Mouse (Mus musculus): Measurements from ENCODE around the gene Gm20388. TPM values are rescaled to one million over a fixed set of nuclear protein-coding genes. Genes with fewer than 3 reads are reported as not detected.

Gm20388 gene
- polyA plus RNA-seq, 1 experiment = 49.7 TPM

GRCm38 (mm10) chr8:123838496-123838895 is 3927.9 kb downstream of the Gm20388 start:
- 62% methylated on average over 9 of the region's 9 CpGs for WGBS
- Histone ChIP-seq H3K4me1 (ENCODE audit: control insufficient read depth, insufficient read depth, low read length) (no peaks in the 10 kb centered on the region), H3K27me3 (replicated peaks; ENCODE audit: control insufficient read depth, insufficient read depth, low read length) (no peaks in the 10 kb centered on the region), H3K36me3 (ENCODE audit: control insufficient read depth, insufficient read depth, low read length) (no peaks in the 10 kb centered on the region), H3K27ac (ENCODE audit: insufficient read depth, low read depth, low read length) (no peak overlapping the region), H3K4me3 (ENCODE audit: insufficient read depth, low read depth, low read length) (no peak overlapping the region)
- no peak for TF ChIP-seq POLR2A (IDR thresholded peaks at IDR 0.05; ENCODE audit: low read depth, low read length)
- TF ChIP-seq CTCF (conservative IDR thresholded peaks at IDR 0.05; ENCODE audit: insufficient read depth, insufficient read length, low read depth, low read length) = no peak
- DNase-seq = no peak

- H3K4me3 ChIP-seq (ENCODE audit: insufficient read depth, low read depth, low read length) = no peak overlapping the region
Measured at GRCm38 (mm10) chr8:123840578-123841345, 3930.1 kb downstream of the Gm20388 start.

DNA sequence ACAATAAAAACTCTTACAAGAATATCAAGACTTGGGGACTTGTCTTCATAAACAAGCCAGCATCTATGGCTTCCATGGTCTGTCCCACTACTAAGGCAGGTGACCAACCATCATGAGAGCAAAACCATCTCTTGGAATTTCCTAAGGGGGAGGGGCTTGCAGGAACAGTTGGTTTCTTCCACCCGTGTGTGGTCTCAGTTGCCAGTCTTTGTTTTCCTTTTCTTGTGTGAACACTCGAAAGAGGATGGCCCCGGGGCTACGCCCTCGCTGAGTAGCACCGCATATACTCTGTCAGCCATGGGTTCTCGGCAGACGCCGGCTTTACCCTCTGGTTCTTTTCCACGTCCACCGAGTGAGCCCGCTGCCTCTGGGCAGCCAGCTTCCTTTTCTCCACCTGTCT is 3931.4 kb downstream of the Gm20388 start:
- H3K4me3 ChIP-seq (ENCODE audit: insufficient read depth, low read depth, low read length) = no peak overlapping the region
- TF ChIP-seq POLR2A (IDR thresholded peaks at IDR 0.05; ENCODE audit: low read depth, low read length) (no peak), CTCF (conservative IDR thresholded peaks at IDR 0.05; ENCODE audit: insufficient read depth, insufficient read length, low read depth, low read length) (no peak)
- H3K27ac ChIP-seq (ENCODE audit: insufficient read depth, low read depth, low read length) = no peak overlapping the region
- H3K27me3 ChIP-seq (replicated peaks; ENCODE audit: control insufficient read depth, insufficient read depth, low read length) = no peaks in the 10 kb centered on the region
- no peak for DNase-seq
- H3K36me3 ChIP-seq (ENCODE audit: control insufficient read depth, insufficient read depth, low read length) = no peaks in the 10 kb centered on the region
- 86% methylated on average over 12 of the region's 12 CpGs for WGBS
- H3K4me1 ChIP-seq (ENCODE audit: control insufficient read depth, insufficient read depth, low read length) = no peaks in the 10 kb centered on the region

More at GRCm38 (mm10) chr8:123840578-123841345, 3930.1 kb downstream of the Gm20388 start:
- no peaks in the 10 kb centered on the region for H3K36me3 ChIP-seq (ENCODE audit: control insufficient read depth, insufficient read depth, low read length)
- WGBS = 92% methylated on average over 15 of the region's 15 CpGs
- no peaks in the 10 kb centered on the region for H3K27me3 ChIP-seq (replicated peaks; ENCODE audit: control insufficient read depth, insufficient read depth, low read length)
- H3K4me1 ChIP-seq (ENCODE audit: control insufficient read depth, insufficient read depth, low read length) = no peaks in the 10 kb centered on the region
- TF ChIP-seq POLR2A (IDR thresholded peaks at IDR 0.05; ENCODE audit: low read depth, low read length) = no peak
- TF ChIP-seq CTCF (conservative IDR thresholded peaks at IDR 0.05; ENCODE audit: insufficient read depth, insufficient read length, low read depth, low read length) = no peak
- DNase-seq = no peak
- H3K27ac ChIP-seq (ENCODE audit: insufficient read depth, low read depth, low read length) = no peak overlapping the region

DNA sequence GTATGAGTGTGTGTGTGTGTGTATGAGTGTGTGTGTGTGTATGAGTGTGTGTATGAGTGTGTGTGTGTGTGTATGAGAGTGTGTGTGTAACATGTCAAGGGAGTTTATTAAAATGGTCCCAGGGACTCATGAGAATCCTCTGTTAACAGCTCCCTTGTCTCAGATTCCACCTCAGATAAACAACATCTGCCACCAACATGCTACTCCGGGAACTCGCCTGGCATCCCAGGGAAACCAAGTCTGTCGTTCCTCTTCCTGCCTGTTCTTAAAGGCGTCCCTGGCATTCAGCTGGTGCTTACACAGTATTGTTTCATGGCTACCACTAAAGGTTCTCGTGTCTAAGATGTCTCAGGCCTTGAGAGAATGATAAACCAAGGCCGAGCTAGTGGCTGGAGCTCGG is 3933.7 kb downstream of the Gm20388 start:
- H3K27me3 ChIP-seq (replicated peaks; ENCODE audit: control insufficient read depth, insufficient read depth, low read length) = no peaks in the 10 kb centered on the region
- H3K4me1 ChIP-seq (ENCODE audit: control insufficient read depth, insufficient read depth, low read length) = no peaks in the 10 kb centered on the region
- DNase-seq = no peak
- TF ChIP-seq CTCF (conservative IDR thresholded peaks at IDR 0.05; ENCODE audit: insufficient read depth, insufficient read length, low read depth, low read length) = no peak
- no peak for TF ChIP-seq POLR2A (IDR thresholded peaks at IDR 0.05; ENCODE audit: low read depth, low read length)
- H3K4me3 ChIP-seq (ENCODE audit: insufficient read depth, low read depth, low read length) = no peak overlapping the region
- WGBS = 78% methylated on average over 7 of the region's 7 CpGs
- no peaks in the 10 kb centered on the region for H3K36me3 ChIP-seq (ENCODE audit: control insufficient read depth, insufficient read depth, low read length)
- no peak overlapping the region for H3K27ac ChIP-seq (ENCODE audit: insufficient read depth, low read depth, low read length)

DNA sequence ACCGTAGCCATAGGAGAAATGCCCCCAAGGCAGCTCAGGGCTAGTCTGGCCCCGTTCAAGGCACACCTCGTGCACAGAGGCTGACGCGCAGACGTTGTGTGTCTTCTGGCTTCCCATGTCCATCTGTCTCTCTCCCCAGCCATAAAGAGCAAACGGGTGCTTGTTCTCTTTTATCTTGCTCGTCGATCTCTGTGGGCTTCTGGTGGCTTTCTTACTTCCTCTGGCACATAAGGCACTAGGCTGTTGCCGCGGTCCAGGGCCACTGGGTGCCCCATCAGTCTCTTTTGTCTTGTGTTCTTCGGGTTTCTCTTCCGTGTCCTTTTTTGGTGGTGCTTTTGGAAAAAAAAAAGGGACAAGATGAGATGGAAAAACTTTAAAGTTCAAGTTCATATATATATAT is 3934.5 kb downstream of the Gm20388 start:
- no peaks in the 10 kb centered on the region for H3K27me3 ChIP-seq (replicated peaks; ENCODE audit: control insufficient read depth, insufficient read depth, low read length)
- no peak for DNase-seq
- TF ChIP-seq CTCF (conservative IDR thresholded peaks at IDR 0.05; ENCODE audit: insufficient read depth, insufficient read length, low read depth, low read length) (no peak), POLR2A (IDR thresholded peaks at IDR 0.05; ENCODE audit: low read depth, low read length) (no peak)
- WGBS = 75% methylated on average over 13 of the region's 13 CpGs
- H3K36me3 ChIP-seq (ENCODE audit: control insufficient read depth, insufficient read depth, low read length) = no peaks in the 10 kb centered on the region
- H3K4me3 ChIP-seq (ENCODE audit: insufficient read depth, low read depth, low read length) = no peak overlapping the region
- no peak overlapping the region for H3K27ac ChIP-seq (ENCODE audit: insufficient read depth, low read depth, low read length)
- H3K4me1 ChIP-seq (ENCODE audit: control insufficient read depth, insufficient read depth, low read length) = no peaks in the 10 kb centered on the region

DNA sequence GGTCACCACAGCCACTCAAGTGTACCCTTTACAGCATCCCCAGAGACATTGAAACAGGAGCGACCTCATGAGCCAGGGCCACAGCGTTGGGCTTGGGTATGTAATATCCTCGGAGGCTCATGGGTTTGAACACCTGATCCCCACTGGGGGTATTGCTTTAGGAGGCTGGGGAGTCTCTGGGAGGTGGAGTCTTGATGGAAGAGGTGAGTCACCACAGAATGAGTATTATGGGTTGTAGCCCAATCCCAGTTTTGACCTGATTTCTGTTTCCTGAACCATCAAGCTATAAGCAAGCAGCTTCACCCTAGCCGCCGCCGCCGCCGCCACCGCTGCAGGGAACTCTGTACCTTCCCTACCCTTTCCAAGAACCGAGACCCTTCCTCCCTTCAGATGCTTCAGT is 3935.3 kb downstream of the Gm20388 start:
- TF ChIP-seq POLR2A (IDR thresholded peaks at IDR 0.05; ENCODE audit: low read depth, low read length) = no peak
- TF ChIP-seq CTCF (conservative IDR thresholded peaks at IDR 0.05; ENCODE audit: insufficient read depth, insufficient read length, low read depth, low read length) = no peak
- Histone ChIP-seq H3K27me3 (replicated peaks; ENCODE audit: control insufficient read depth, insufficient read depth, low read length) (no peaks in the 10 kb centered on the region), H3K36me3 (ENCODE audit: control insufficient read depth, insufficient read depth, low read length) (no peaks in the 10 kb centered on the region), H3K4me1 (ENCODE audit: control insufficient read depth, insufficient read depth, low read length) (no peaks in the 10 kb centered on the region), H3K4me3 (ENCODE audit: insufficient read depth, low read depth, low read length) (no peak overlapping the region), H3K27ac (ENCODE audit: insufficient read depth, low read depth, low read length) (no peak overlapping the region)
- no peak for DNase-seq
- 92% methylated on average over 10 of the region's 10 CpGs for WGBS

DNA sequence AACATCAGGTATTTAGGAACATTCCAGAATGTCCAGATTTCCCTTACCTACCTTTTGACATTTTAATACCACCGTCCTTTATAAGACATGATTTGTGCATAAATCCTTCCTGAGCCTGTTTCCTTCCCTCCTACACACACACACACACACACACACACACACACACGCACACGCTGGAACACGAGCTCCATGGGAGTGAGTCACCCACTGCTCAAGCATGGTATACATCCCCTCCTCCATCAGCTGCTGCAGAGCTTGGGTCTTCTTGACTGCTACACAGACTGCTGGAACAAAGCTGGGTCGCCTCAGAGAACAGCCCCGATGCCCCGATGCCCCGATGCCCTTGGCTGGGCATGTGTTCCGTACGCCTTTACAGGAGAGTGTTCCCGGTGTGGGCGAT is 3935.9 kb downstream of the Gm20388 start:
- 71% methylated on average over 12 of the region's 12 CpGs for WGBS
- H3K36me3 ChIP-seq (ENCODE audit: control insufficient read depth, insufficient read depth, low read length) = no peaks in the 10 kb centered on the region
- DNase-seq = no peak
- no peaks in the 10 kb centered on the region for H3K4me1 ChIP-seq (ENCODE audit: control insufficient read depth, insufficient read depth, low read length)
- H3K4me3 ChIP-seq (ENCODE audit: insufficient read depth, low read depth, low read length) = no peak overlapping the region
- H3K27ac ChIP-seq (ENCODE audit: insufficient read depth, low read depth, low read length) = no peak overlapping the region
- H3K27me3 ChIP-seq (replicated peaks; ENCODE audit: control insufficient read depth, insufficient read depth, low read length) = no peaks in the 10 kb centered on the region
- TF ChIP-seq CTCF (conservative IDR thresholded peaks at IDR 0.05; ENCODE audit: insufficient read depth, insufficient read length, low read depth, low read length) (no peak), POLR2A (IDR thresholded peaks at IDR 0.05; ENCODE audit: low read depth, low read length) (no peak)

Measured in kidney, adult 2 months (tissue).